Mouse (Mus musculus) kidney, postnatal 4 days (tissue): Measurements from ENCODE around the gene Vamp2.

ENCODE experiments used
- DNase-seq, 2 experiments: peaks; one replicate each; pipeline ENCODE4 v3.0.0; 2021; ENCODE audit warnings: mixed read lengths in 2 of 2

Vamp2 gene

DNA sequence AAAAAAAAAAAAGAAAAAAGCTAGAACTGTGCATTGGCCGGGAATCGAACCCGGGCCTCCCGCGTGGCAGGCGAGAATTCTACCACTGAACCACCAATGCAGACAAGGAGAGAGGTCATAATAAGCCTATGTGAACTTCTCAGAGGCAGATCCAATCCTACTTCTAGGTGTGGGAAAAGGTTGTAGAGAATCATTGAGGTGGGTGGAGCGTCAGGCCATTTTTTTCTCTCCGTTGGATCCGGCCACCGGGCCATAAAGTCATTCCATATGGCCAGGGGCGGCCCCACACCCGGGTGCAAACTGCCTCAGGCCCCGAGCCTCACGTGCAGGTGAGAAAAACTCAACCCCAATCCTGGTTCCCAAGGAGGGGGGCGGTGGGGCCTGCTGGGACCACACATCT, 30.5 kb downstream of the Vamp2 start:
- DNase-seq = peak; percentile 83 to 88

- DNase-seq = no peak
Observed at GRCm38 (mm10) chr11:69119446-69120155, 31.3 kb downstream of the Vamp2 start.

DNA sequence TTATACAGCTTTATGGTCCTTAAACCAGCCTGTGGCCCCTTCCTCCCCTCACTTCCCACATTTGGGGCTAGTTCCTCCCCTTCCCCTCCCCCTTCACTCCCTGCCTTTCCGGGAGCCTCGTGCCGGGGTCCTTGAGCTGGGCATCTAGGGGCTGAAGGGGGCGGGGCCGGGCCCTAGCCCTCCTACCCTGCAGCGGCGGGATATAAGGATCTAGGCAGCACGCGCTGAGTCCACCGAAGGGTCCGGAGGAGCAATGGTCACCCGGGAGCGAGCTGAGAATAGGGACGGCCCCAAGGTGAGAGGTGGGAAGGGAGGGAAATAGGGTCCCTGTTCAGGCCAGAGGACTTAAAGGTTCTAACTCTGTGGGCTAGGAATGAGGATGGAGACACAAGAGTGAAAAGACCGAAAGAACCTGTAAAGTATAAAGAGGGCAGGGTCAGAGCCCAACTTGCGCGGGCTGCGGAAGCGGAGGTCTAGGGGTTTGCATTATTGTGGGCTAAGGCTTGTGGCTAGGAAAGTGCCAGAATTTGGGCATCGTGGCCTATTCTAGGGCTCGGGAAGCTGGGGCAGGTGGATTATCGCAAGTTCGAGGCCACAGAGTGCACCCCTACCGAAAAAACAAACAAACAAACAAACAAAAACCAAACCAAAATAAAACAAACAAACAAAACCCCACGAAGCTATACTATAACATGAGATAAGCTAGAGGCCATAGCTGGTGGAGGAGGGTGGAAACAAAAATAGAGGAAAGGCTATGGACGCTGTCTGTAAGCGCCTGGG, 32.1 kb downstream of the Vamp2 start, which contains the start of gene Hes7:
Hes7 (plus strand) TSS at position 184 of the 780 bp plus-strand sequence.
- peak; percentile 48 to 57 for DNase-seq

DNA sequence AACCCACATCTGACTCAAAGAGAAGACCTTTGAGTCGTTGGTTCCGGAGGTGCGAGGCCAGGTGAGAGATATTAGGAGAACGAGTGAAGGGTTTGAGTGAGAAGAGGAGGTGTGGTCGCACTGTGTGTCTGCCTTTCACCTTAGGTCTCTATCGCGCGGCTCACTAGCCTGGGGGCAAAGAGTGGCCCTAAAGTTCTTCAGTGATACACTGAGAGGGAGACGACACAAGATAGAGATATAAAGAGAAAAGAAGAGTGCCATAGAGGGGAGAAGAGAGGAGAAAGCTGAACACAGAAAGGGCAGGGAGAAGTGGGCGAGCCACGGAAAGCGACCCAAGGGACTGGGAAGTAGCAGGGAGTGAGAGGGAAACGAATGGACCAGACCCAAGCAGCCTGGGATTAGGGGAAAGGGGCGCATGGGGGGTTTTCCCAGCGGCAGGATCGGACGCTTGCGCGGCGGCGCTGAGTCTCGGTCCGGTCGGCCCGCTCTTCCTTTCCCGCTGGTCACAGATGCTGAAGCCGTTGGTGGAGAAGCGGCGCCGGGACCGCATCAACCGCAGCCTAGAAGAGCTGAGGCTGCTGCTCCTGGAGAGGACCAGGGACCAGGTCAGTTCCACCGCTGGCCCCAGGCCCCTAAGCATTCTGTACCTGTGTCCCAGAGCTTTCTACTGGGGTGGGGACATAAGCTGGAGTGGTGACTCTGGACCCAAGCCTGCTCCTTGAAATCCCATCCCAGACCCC, 32.9 kb downstream of the Vamp2 start:
- DNase-seq = peak; percentile 48 to 62

DNA sequence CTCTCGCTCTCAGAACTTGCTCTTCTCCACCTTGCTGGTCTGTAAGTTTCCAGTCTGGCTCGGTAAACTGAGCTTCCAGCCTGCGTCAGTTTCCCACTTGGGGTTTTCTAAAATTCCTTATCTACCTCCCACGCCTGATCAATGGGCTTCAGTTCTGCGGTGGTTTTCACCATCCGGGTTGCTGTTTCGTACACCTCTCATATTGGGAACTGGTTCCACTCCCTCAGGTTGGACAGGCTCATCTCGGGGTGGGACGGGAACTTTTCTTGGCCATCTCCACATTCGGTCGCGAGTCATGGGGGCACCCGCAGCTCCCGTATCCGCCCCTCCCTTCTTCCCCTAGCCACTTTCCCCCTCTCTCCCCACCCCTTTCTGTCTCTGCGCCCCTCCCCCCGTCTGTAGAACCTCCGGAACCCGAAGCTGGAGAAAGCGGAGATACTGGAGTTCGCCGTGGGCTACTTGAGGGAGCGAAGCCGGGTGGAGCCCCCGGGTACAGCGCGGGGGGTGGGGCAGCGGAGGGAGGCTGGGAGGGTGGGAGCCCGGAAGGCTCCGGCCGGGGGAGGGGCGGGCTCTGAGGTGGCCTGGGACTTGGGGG, 33.5 kb downstream of the Vamp2 start:
- DNase-seq = no peak

DNA sequence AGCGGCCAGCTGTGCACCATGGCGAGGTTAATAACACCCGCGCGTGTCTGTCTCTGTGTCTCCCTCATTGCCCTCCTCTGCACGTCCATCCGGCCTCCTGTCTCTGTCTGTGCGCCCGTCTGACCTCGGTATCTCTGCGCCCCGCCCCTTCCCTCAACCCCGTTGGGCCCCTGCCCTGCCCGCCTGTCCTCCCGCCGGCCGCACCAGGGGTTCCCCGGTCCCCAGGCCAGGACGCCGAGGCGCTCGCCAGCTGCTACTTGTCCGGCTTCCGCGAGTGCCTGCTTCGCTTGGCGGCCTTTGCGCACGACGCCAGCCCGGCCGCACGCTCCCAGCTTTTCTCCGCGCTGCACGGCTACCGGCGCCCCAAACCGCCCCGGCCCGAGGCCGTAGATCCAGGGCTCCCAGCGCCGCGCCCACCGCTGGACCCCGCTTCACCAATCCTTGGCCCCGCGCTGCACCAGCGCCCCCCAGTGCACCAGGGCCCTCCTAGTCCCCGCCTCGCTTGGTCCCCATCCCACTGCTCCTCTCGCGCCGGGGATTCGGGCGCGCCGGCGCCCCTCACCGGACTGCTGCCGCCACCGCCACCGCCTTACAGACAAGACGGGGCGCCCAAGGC, 34.2 kb downstream of the Vamp2 start, which contains the start of gene 9130213A22Rik:
9130213A22Rik (minus strand) TSS at position 254 of the 616 bp plus-strand sequence.
- DNase-seq = peak; percentile 92 to 95

GRCm38 (mm10) chr11:69123056-69123692, 34.9 kb downstream of the Vamp2 start:
- peak; percentile 90 to 93 for DNase-seq

- DNase-seq = peak; percentile 90 to 93
Observed at GRCm38 (mm10) chr11:69123693-69124497, 35.6 kb downstream of the Vamp2 start.

DNA sequence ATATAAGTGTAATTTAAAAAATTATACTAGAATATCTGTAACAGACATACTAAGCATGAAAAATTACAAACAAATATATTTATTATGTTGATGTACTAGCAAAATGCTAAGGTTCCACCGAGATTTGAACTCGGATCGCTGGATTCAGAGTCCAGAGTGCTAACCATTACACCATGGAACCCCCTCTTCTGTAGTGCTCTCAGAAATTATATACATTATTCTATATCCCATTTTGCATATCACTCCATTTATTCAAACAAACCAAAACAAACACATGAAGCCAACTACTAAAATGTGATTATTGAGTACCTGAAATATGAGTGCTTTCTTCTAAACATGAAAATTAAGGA, 36.2 kb downstream of the Vamp2 start:
- peak; percentile 70 to 78 for DNase-seq

DNA sequence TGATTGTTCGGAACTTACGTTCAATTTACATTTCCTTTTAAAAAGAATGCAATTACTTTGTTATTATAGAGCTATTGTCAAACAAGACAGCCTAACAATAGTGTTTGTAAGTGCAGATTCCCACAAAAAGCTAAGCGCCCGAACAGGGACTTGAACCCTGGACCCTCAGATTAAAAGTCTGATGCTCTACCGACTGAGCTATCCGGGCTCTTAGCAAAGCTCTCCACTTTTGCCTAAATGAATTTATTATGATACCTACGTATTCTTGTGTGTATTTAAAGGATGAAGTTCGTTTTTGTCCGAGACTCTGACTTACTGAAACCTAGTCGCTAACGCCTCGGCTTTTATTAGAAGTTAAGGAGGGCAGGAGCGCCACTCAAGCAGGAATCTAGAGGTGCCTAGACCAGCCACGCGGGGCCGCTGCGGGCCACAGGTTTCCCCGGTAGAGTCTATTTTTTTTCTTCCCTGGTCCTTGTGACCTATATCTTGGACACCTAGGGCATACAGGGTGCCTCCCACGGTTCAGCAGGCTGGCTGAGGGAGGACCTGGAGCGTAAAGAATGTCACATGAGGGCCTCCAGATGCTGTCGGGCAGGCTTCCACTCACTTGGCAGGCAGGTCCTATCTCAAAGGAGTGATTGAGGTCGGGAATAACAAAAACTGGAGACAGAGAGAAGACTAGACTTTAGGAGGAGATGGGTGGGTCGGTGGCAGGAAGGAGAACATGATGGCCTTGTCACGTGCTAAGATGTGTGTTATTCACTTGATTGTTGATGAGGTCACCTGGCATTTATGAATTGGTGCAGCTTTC, 37.0 kb downstream of the Vamp2 start:
- peak; percentile 80 to 89 for DNase-seq

DNA sequence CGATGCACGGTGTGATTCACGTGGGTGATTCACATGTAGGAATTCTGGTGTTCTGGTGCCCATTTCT, 37.4 kb downstream of the Vamp2 start, which contains the start of gene Aloxe3:
Aloxe3 (plus strand) TSS at position 45 of the 67 bp plus-strand sequence.
- no peak for DNase-seq

DNA sequence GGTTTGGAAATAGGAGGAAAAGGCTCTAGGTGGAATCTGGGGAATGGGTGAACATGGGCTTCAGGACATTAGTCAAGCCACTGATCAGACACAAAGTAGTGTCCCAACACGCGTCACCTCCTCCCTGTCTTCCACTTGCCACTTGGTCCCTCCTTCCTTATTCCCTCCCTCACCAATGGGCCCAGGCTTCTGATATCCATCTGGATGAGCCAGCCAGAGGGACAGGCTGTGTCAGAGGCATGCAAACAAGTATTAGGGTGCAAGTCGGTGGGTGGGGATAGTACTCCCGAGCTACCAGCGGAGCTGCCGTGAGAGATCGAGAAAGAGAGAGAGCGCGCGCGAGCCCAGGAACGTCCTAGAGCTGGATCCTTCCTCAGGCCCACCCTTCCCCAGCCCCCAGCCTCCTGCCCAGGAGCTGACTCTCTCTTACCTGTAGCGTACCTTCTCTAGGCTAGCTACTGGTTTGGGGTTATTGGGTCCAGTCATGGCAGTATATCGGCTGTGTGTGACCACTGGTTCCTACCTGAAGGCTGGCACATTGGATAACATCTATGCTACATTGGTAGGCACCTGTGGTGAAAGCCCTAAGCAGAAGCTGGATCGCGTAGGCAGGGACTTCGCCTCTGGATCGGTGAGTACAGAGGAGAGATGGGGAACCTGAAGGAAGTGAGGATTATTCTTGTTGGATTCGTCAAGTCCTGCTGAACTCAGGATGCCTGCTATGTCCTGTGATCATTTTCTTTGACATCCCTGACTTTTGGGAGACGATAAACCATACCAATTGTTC, 37.8 kb downstream of the Vamp2 start:
- peak in 1 of 2 experiments; percentile 31 for DNase-seq

- no peak for DNase-seq
Observed at GRCm38 (mm10) chr11:69126706-69127095, 38.4 kb downstream of the Vamp2 start.

- DNase-seq = no peak
Observed at GRCm38 (mm10) chr11:69128426-69129122, 40.3 kb downstream of the Vamp2 start.

DNA sequence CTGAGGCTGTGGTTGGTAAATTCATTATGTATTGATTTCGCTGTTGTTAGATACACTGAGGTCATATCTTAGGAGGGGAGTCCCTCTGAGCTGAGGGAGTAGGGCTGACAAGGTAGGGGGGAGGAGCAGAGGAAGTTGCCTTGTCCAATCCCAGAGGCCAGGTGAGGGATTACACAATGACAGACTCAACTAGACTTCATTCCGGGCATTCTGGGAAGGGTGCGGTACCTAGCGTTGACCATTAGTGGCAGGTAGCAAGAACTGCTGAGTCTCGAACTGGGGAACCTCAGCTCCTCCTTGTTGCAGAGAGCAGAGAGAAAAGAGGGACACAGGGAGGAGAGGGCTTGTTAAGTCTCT, 45.3 kb downstream of the Vamp2 start:
- no peak for DNase-seq

GRCm38 (mm10) chr11:69133923-69134621, 45.8 kb downstream of the Vamp2 start:
- peak; percentile 71 to 80 for DNase-seq

DNA sequence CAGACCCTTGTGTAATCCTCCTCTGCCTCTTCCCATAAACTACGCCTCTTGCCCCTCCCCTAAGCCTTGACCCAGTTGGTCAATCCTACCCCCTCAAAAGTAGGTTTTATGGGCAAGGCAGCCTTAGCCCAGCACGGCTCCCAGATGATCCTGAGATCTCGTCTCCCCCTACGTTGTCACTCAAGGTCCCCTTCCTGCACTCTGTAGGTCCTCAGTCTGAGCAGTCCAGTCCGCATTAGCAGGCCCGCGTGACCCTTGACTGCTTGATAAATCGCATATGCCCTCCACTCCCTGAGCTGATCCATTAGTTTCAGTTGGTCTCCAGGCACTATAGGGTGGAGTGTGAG, 46.3 kb downstream of the Vamp2 start:
- no peak for DNase-seq

DNA sequence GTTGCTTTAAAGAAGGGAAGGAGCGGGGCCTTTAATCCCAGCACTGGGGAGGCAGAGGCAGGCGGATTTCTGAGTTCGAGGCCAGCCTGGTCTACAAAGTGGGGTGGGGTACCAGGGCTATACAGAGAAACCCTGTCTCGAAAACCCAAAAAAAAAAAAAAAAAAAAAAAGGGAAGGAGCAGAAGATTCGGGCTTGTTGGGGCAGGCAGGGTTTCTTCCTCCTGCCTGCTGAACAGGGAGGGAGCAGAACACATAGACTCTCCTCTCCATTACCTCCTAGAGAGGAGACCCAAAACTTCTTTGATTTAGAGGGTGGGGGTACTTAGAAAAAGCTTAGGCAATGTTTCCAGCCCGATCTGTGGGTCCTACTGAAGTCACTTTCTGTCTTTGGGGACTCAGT, 47.1 kb downstream of the Vamp2 start:
- no peak for DNase-seq
